Mouse (Mus musculus) intestine, embryonic 14.5 days (tissue): ENCODE data around the gene Fubp3. TPM values are rescaled to one million over a fixed set of nuclear protein-coding genes. Genes with fewer than 3 reads are reported as not detected.

Experiments
- ATAC-seq: fragments of 200-750 bp; cut with Nextera tagmentation; replicated peaks from 2 replicates; pipeline ENCODE4 v1.8.0; 2017; ENCODE audit warnings: low read depth, moderate number of reproducible peaks, moderate TSS enrichment, moderate library complexity; ENCODE audit not compliant: low FRiP score, low TSS enrichment
- DNase-seq: peaks from one replicate; pipeline ENCODE4 v3.0.0-alpha.2; 2018; ENCODE audit warnings: low spot score
- H3K27ac ChIP-seq: fragments of 300-500 bp; sonication (generic); 2 replicates; pipeline ENCODE4 v1.5.1; 2014; ENCODE audit warnings: low read depth, mild to moderate bottlenecking, control low read depth
- H3K27me3 ChIP-seq: fragments of 300-500 bp; sonication (generic); replicated peaks from 2 replicates; pipeline ENCODE4 v1.6.1; 2014; ENCODE audit warnings: low read length, control low read depth; ENCODE audit not compliant: control insufficient read depth, insufficient read depth
- H3K36me3 ChIP-seq: fragments of 300-500 bp; sonication (generic); 2 replicates; pipeline ENCODE4 v1.6.1; 2014; ENCODE audit warnings: low read length, control low read depth; ENCODE audit not compliant: control insufficient read depth, insufficient read depth
- H3K4me1 ChIP-seq: fragments of 300-500 bp; sonication (generic); replicated peaks from 2 replicates; pipeline ENCODE4 v1.6.1; 2014; ENCODE audit warnings: low read length, control low read depth, mixed read lengths; ENCODE audit not compliant: control insufficient read depth, insufficient read depth
- H3K4me2 ChIP-seq: fragments of 300-500 bp; sonication (generic); 2 replicates; pipeline ENCODE4 v1.6.1; 2014; ENCODE audit warnings: low read length
- H3K4me3 ChIP-seq: fragments of 300-500 bp; sonication (generic); 2 replicates; pipeline ENCODE4 v1.5.1; 2014; ENCODE audit warnings: low read depth, low read length, control low read depth, mixed read lengths
- H3K9ac ChIP-seq: fragments of 300-500 bp; sonication (generic); 2 replicates; pipeline ENCODE4 v1.6.1; 2014; ENCODE audit warnings: mild to moderate bottlenecking, low read length
- H3K9me3 ChIP-seq: fragments of 300-500 bp; sonication (generic); 2 replicates; pipeline ENCODE4 v1.6.1; 2016; ENCODE audit warnings: low read length, control low read depth; ENCODE audit not compliant: control insufficient read depth
- WGBS: fragments of 180-500 bp; shearing (Covaris S2); extraction: QIAGEN DNeasy Blood & Tissue Kit; methylation state at CpG from one replicate; pipeline ENCODE4 v1.1.7; 2014; 5-methylcytosine and 5-hydroxymethylcytosine counted together
- polyA plus RNA-seq: library from polyadenylated mRNA; unstranded; fragments of >200 nt; fragmentation: Nextera tagmentation; extraction: Ambion mirVana; gene quantifications from 2 replicates; pipeline ENCODE4 v1.2.1, GENCODE M21; 2014

The Fubp3 gene
- 79.6 and 82.4 TPM in 2 replicates for polyA plus RNA-seq

GRCm38 (mm10) chr2:31572051-31572914 lies at the start of gene Fubp3:
Gene Fubp3 (plus strand): TSS chr2:31572651.
- Histone ChIP-seq H3K36me3 (peaks cover 9% of the 10 kb centered on the region; the same call in 1 of the 2 replicates), H3K27ac (peak within 1 kb of the TSS; percentile 81), H3K4me3 (peak within 1 kb of the TSS; percentile 98), H3K27me3 (no peaks in the 10 kb centered on the region), H3K4me2 (peak within 1 kb of the TSS; percentile 89), H3K9me3 (no peaks in the 10 kb centered on the region), H3K9ac (peak within 1 kb of the TSS; percentile 98), H3K4me1 (peaks cover 8% of the 10 kb centered on the region)
- DNase-seq (peak; percentile 94), ATAC-seq (peak; percentile 97)
- WGBS = under 1% methylated on average over 51 of the region's 51 CpGs

- WGBS = 76% methylated on average over 5 of the region's 5 CpGs
These were observed 47.8 kb upstream of the Fubp3 start for GRCm38 (mm10) chr2:31524641-31525040.

GRCm38 (mm10) chr2:31525778-31526177 lies 46.7 kb upstream of the Fubp3 start:
- Histone ChIP-seq H3K27ac (no peak overlapping the region), H3K36me3 (no peaks in the 10 kb centered on the region), H3K27me3 (no peaks in the 10 kb centered on the region), H3K4me3 (no peak overlapping the region), H3K9ac (no peak overlapping the region), H3K9me3 (no peaks in the 10 kb centered on the region), H3K4me2 (no peak overlapping the region), H3K4me1 (no peaks in the 10 kb centered on the region)
- no peak for ATAC-seq
- 31% methylated on average over 10 of the region's 10 CpGs for WGBS
- no peak for DNase-seq

More at GRCm38 (mm10) chr2:31524641-31525040, 47.8 kb upstream of the Fubp3 start:
- Histone ChIP-seq H3K9ac (no peak overlapping the region), H3K27me3 (no peaks in the 10 kb centered on the region), H3K36me3 (no peaks in the 10 kb centered on the region), H3K4me3 (no peak overlapping the region), H3K9me3 (no peaks in the 10 kb centered on the region), H3K4me1 (no peaks in the 10 kb centered on the region), H3K27ac (no peak overlapping the region), H3K4me2 (no peak overlapping the region)
- DNase-seq = no peak
- ATAC-seq = no peak

DNA sequence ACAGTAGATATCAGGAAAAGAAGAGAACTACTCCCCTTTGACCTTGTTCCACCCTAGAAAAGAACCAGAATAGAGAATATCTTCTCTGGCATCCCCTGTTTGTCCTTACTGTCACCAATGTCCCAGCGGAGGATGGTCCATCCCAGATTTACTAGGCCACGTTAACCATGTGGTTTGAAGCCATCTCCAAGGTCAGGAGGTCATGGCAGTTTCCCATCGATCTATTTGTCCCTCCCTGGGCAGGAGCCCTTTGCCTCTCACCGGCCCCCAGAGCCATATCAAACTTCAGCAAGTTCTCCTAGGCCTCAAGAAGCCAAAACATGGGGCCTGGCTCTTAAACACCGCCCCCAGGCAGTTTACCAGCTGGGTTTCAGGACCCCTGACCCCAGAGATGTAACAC lies 42.2 kb upstream of the Fubp3 start:
- no peak overlapping the region for H3K9ac ChIP-seq
- no peaks in the 10 kb centered on the region for H3K36me3 ChIP-seq
- H3K4me1 ChIP-seq = no peaks in the 10 kb centered on the region
- no peak for DNase-seq
- H3K9me3 ChIP-seq = no peaks in the 10 kb centered on the region
- WGBS = 54% methylated on average over 5 of the region's 5 CpGs
- no peak overlapping the region for H3K4me3 ChIP-seq
- no peaks in the 10 kb centered on the region for H3K27me3 ChIP-seq
- H3K27ac ChIP-seq = no peak overlapping the region
- no peak overlapping the region for H3K4me2 ChIP-seq
- ATAC-seq = no peak

DNA sequence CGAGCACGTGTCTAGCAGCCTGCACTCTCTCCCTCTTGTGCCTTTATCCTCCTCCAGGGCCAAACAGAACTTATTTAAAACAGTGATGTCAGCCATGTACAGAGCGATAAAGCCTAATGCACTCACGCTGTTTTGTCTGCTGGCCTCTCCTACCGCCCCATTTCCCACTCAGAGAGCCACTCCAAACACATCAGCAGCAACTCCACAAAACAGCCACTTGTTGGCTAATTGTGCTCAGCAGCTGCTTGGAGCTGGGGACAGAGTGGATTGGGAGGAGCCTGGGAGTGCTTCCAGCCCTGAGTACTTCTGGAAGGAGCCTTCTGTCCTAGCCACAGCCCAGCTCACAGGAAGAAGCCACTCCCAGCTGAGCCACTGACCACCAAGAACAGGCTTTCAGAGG lies 35.4 kb upstream of the Fubp3 start:
- H3K27ac ChIP-seq = no peak overlapping the region
- H3K27me3 ChIP-seq = no peaks in the 10 kb centered on the region
- H3K4me2 ChIP-seq = no peak overlapping the region
- no peaks in the 10 kb centered on the region for H3K4me1 ChIP-seq
- H3K36me3 ChIP-seq = no peaks in the 10 kb centered on the region
- 58% methylated on average over 5 of the region's 5 CpGs for WGBS
- no peak overlapping the region for H3K4me3 ChIP-seq
- DNase-seq (no peak), ATAC-seq (no peak)
- no peak overlapping the region for H3K9ac ChIP-seq
- no peaks in the 10 kb centered on the region for H3K9me3 ChIP-seq

GRCm38 (mm10) chr2:31538745-31539144 lies 33.7 kb upstream of the Fubp3 start:
- no peak for DNase-seq
- ATAC-seq = no peak

GRCm38 (mm10) chr2:31541581-31541980 lies 30.9 kb upstream of the Fubp3 start:
- no peak for DNase-seq
- H3K27me3 ChIP-seq = no peaks in the 10 kb centered on the region
- no peak overlapping the region for H3K4me3 ChIP-seq
- no peak overlapping the region for H3K9ac ChIP-seq
- no peak overlapping the region for H3K4me2 ChIP-seq
- no peak overlapping the region for H3K27ac ChIP-seq
- no peaks in the 10 kb centered on the region for H3K9me3 ChIP-seq
- no peaks in the 10 kb centered on the region for H3K4me1 ChIP-seq
- ATAC-seq = no peak
- H3K36me3 ChIP-seq = no peaks in the 10 kb centered on the region
- 84% methylated on average over 5 of the region's 5 CpGs for WGBS

More at GRCm38 (mm10) chr2:31538745-31539144, 33.7 kb upstream of the Fubp3 start:
- Histone ChIP-seq H3K9ac (no peak overlapping the region), H3K4me1 (no peaks in the 10 kb centered on the region), H3K4me3 (no peak overlapping the region), H3K9me3 (no peaks in the 10 kb centered on the region), H3K27ac (no peak overlapping the region), H3K4me2 (no peak overlapping the region), H3K36me3 (no peaks in the 10 kb centered on the region), H3K27me3 (no peaks in the 10 kb centered on the region)
- 71% methylated on average over 5 of the region's 5 CpGs for WGBS

GRCm38 (mm10) chr2:31547726-31548125 lies 24.7 kb upstream of the Fubp3 start:
- 59% methylated on average over 11 of the region's 11 CpGs for WGBS
- ATAC-seq (no peak), DNase-seq (no peak)
- no peaks in the 10 kb centered on the region for H3K36me3 ChIP-seq
- no peak overlapping the region for H3K4me2 ChIP-seq
- no peak overlapping the region for H3K4me3 ChIP-seq
- no peak overlapping the region for H3K9ac ChIP-seq
- H3K9me3 ChIP-seq = no peaks in the 10 kb centered on the region
- H3K27ac ChIP-seq = no peak overlapping the region
- H3K27me3 ChIP-seq = no peaks in the 10 kb centered on the region
- H3K4me1 ChIP-seq = no peaks in the 10 kb centered on the region

- Histone ChIP-seq H3K4me2 (no peak overlapping the region), H3K4me1 (no peaks in the 10 kb centered on the region), H3K9ac (no peak overlapping the region), H3K27me3 (no peaks in the 10 kb centered on the region), H3K36me3 (no peaks in the 10 kb centered on the region), H3K4me3 (no peak overlapping the region), H3K9me3 (0 out of 2 replicates have a peak, but pooled peaks cover 4% of the 10 kb centered on the region), H3K27ac (no peak overlapping the region)
- ATAC-seq (no peak), DNase-seq (no peak)
- WGBS = 75% methylated on average over 3 of the region's 3 CpGs
These were observed 21.9 kb upstream of the Fubp3 start for GRCm38 (mm10) chr2:31550503-31550902.
